Mouse (Mus musculus): ENCODE data around the gene Nin.

GRCm38 (mm10) chr12:70117146-70117545 is 3.6 kb upstream of the Nin start:
- no peak for TF ChIP-seq ZC3H11A (IDR thresholded peaks at IDR 0.05; ENCODE audit: borderline replicate concordance, low read depth, low read length)
- no peak for TF ChIP-seq ZNF384 (IDR thresholded peaks at IDR 0.05; ENCODE audit: low read depth, low read length)
- no peak for TF ChIP-seq MAFK (IDR thresholded peaks at IDR 0.05; ENCODE audit: insufficient read depth, low read depth, low read length)
- no peak for TF ChIP-seq HCFC1 (IDR thresholded peaks at IDR 0.05; ENCODE audit: borderline replicate concordance, insufficient read depth, low read length)
- TF ChIP-seq CHD2 (IDR thresholded peaks at IDR 0.05; ENCODE audit: low read depth, low read length) = no peak
